Mouse (Mus musculus) spleen, adult 2 months (tissue): ENCODE data around the gene Rspo3. TPM values are rescaled to one million over a fixed set of nuclear protein-coding genes. Genes with fewer than 3 reads are reported as not detected.

ENCODE experiments used
- DNase-seq, 2 experiments: peaks; one replicate each; pipeline versions ENCODE4 v3.0.0 to v3.0.0-alpha.2; 2012 to 2021; ENCODE audit warnings: low spot score in 2 of 2, low read depth in 1 of 2
- H3K27ac ChIP-seq: fragments of 200-500 bp; 2 replicates; pipeline ENCODE4 v1.5.1; 2012; ENCODE audit warnings: low read length, inconsistent platforms; ENCODE audit not compliant: insufficient read depth
- H3K27me3 ChIP-seq: fragments of 200-500 bp; 2 replicates; pipeline ENCODE4 v1.6.1; 2012; ENCODE audit warnings: mild to moderate bottlenecking, moderate library complexity, low read length, inconsistent platforms; ENCODE audit not compliant: control insufficient read depth, insufficient read depth
- H3K36me3 ChIP-seq: fragments of 200-500 bp; 2 replicates; pipeline ENCODE4 v1.6.1; 2012; ENCODE audit warnings: mild to moderate bottlenecking, low read length, inconsistent platforms; ENCODE audit not compliant: control insufficient read depth, insufficient read depth
- H3K4me1 ChIP-seq: fragments of 200-500 bp; 2 replicates; pipeline ENCODE4 v1.6.1; 2011; ENCODE audit warnings: inconsistent platforms; ENCODE audit not compliant: control insufficient read depth, insufficient read depth, insufficient read length
- H3K4me3 ChIP-seq: fragments of 200-500 bp; 2 replicates; pipeline ENCODE4 v1.5.1; 2011; ENCODE audit warnings: mild to moderate bottlenecking, inconsistent platforms; ENCODE audit not compliant: insufficient read depth, insufficient read length; ENCODE audit errors: extremely low read depth
- CTCF ChIP-seq: fragments of 200-500 bp; IDR thresholded peaks from 2 replicates; pipeline ENCODE4 v1.5.1; 2011; ENCODE audit warnings: mild to moderate bottlenecking, inconsistent platforms; ENCODE audit not compliant: insufficient read depth, insufficient read length, insufficient replicate concordance; ENCODE audit errors: extremely low read depth
- POLR2A ChIP-seq: fragments of 200-500 bp; IDR thresholded peaks from 2 replicates; pipeline ENCODE4 v1.6.1; 2011; ENCODE audit warnings: low read depth, low read length, inconsistent platforms
- WGBS: fragments of 180-500 bp; shearing (Covaris S2); methylation state at CpG from one replicate; pipeline ENCODE4 v1.1.7; 2018; 5-methylcytosine and 5-hydroxymethylcytosine counted together
- polyA plus RNA-seq: library from polyadenylated mRNA; depleted of rRNA; stranded (reverse); fragments of >200 nt; gene quantifications from 2 replicates; pipeline ENCODE4 v1.2.3, GENCODE M21; 2012; rRNA removed

Gene Rspo3
- polyA plus RNA-seq, 1 experiment = 0.18 TPM

- WGBS = 82% methylated on average over 5 of the region's 5 CpGs
- H3K36me3 ChIP-seq = no peaks in the 10 kb centered on the region
- TF ChIP-seq CTCF (no peak), POLR2A (no peak)
- DNase-seq = no peak
- no peak overlapping the region for H3K27ac ChIP-seq
- H3K27me3 ChIP-seq = no peaks in the 10 kb centered on the region
- H3K4me3 ChIP-seq = no peak overlapping the region
- no peaks in the 10 kb centered on the region for H3K4me1 ChIP-seq
Observed at GRCm38 (mm10) chr10:29441297-29441696, 94.4 kb downstream of the Rspo3 start.

GRCm38 (mm10) chr10:29432935-29433453 lies 102.7 kb downstream of the Rspo3 start:
- no peaks in the 10 kb centered on the region for H3K4me1 ChIP-seq
- TF ChIP-seq CTCF (no peak), POLR2A (no peak)
- H3K36me3 ChIP-seq = no peaks in the 10 kb centered on the region
- no peak for DNase-seq
- no peaks in the 10 kb centered on the region for H3K27me3 ChIP-seq
- 74% methylated on average over 1 of the region's 1 CpGs for WGBS
- H3K4me3 ChIP-seq = no peak overlapping the region
- H3K27ac ChIP-seq = no peak overlapping the region

GRCm38 (mm10) chr10:29426660-29427059 lies 109.0 kb downstream of the Rspo3 start:
- no peak overlapping the region for H3K27ac ChIP-seq
- WGBS = 80% methylated on average over 2 of the region's 2 CpGs

GRCm38 (mm10) chr10:29424571-29424970 lies 111.1 kb downstream of the Rspo3 start:
- TF ChIP-seq CTCF = no peak
- no peak for TF ChIP-seq POLR2A
- no peaks in the 10 kb centered on the region for H3K27me3 ChIP-seq
- no peaks in the 10 kb centered on the region for H3K4me1 ChIP-seq
- H3K27ac ChIP-seq = no peak overlapping the region
- H3K4me3 ChIP-seq = no peak overlapping the region
- H3K36me3 ChIP-seq = no peaks in the 10 kb centered on the region
- WGBS = 78% methylated on average over 2 of the region's 2 CpGs
- DNase-seq = no peak

More at GRCm38 (mm10) chr10:29426660-29427059, 109.0 kb downstream of the Rspo3 start:
- Histone ChIP-seq H3K4me1 (no peaks in the 10 kb centered on the region), H3K36me3 (no peaks in the 10 kb centered on the region), H3K27me3 (no peaks in the 10 kb centered on the region), H3K4me3 (no peak overlapping the region)
- no peak for TF ChIP-seq CTCF
- TF ChIP-seq POLR2A = no peak
- no peak for DNase-seq

- DNase-seq = no peak
- TF ChIP-seq CTCF = no peak
- TF ChIP-seq POLR2A = no peak
- no peaks in the 10 kb centered on the region for H3K27me3 ChIP-seq
- H3K27ac ChIP-seq = no peak overlapping the region
- no peaks in the 10 kb centered on the region for H3K4me1 ChIP-seq
- no peaks in the 10 kb centered on the region for H3K36me3 ChIP-seq
- H3K4me3 ChIP-seq = no peak overlapping the region
- WGBS = 74% methylated on average over 2 of the region's 2 CpGs
Observed at GRCm38 (mm10) chr10:29414361-29414760, 121.3 kb downstream of the Rspo3 start.

- Histone ChIP-seq H3K27me3 (no peaks in the 10 kb centered on the region), H3K36me3 (no peaks in the 10 kb centered on the region), H3K4me1 (no peaks in the 10 kb centered on the region), H3K4me3 (no peak overlapping the region), H3K27ac (no peak overlapping the region)
- no peak for DNase-seq
- WGBS = 68% methylated on average over 8 of the region's 8 CpGs
- TF ChIP-seq CTCF (no peak), POLR2A (no peak)
Observed at GRCm38 (mm10) chr10:29402656-29403268, 132.9 kb downstream of the Rspo3 start.

Other genes starting within 250 kb of the Rspo3 start
- 0.69 and 0.90 TPM in 2 replicates for gene Echdc1, start 222.7 kb downstream of the Rspo3 start, polyA plus RNA-seq
- 12.2 and 15.3 TPM in 2 replicates for gene Rnf146, start 173.4 kb downstream of the Rspo3 start, polyA plus RNA-seq